Mouse (Mus musculus) embryonic fibroblast, embryonic 13.5 days (primary cell): Measurements from ENCODE around the gene Rubcnl.

ENCODE experiments used
- CTCF ChIP-seq: IDR thresholded peaks from 2 replicates; pipeline ENCODE4 v1.5.1; 2011; ENCODE audit warnings: mild to moderate bottlenecking, control low read depth, low read length, moderate library complexity, borderline replicate concordance; ENCODE audit not compliant: insufficient read depth
- POLR2A ChIP-seq: IDR thresholded peaks from 2 replicates; pipeline ENCODE4 v1.6.1; 2011; ENCODE audit warnings: low read depth, mild to moderate bottlenecking, control low read depth, low read length, moderate library complexity

- TF ChIP-seq POLR2A (no peak), CTCF (no peak)
These were observed 41.6 kb upstream of the Rubcnl start for GRCm38 (mm10) chr14:74974136-74974651.
